Mouse (Mus musculus): ENCODE measurements around the gene Olfr1360.

Olfr1360 gene

GRCm38 (mm10) chr13:21663286-21663685 lies 13.9 kb downstream of the Olfr1360 start, which contains the start of gene Olfr1361:
Gene Olfr1361, minus strand, starts transcription at chr13:21663386.
- DNase-seq (ENCODE audit: low read depth, low spot score), result no peak

GRCm38 (mm10) chr13:21642418-21642817 lies 34.8 kb downstream of the Olfr1360 start, which contains the start of gene Olfr11:
Gene Olfr11, minus strand, starts transcription at chr13:21642518.
- no peak for DNase-seq (ENCODE audit: low read depth, low spot score)

Measured in A20 (cell line).